Mouse (Mus musculus) retina, adult 2 months (tissue): ENCODE results near the gene Pde1c.

Experiments
- DNase-seq: peaks from one replicate; pipeline ENCODE4 v3.0.0-alpha.2; 2012; ENCODE audit warnings: low read depth, low spot score

Pde1c gene

DNA sequence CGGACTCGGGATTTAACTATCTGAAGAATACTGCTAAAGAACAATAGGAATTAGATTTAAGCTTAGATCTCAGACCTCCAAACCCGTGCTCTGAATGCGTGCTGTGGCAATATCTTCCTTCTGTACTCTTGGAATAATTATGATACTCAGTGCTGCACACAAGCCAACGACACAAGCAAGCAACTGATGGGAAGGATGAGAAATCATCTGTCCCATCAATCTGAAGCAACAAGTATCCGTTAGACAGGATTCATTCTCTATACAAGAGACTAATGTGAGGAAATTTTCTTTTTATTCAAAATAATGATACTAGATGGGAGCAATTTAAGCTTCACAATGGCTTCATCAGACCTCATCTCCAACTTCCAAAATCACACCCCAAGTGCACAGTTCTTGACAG is 237.5 kb downstream of the Pde1c start:
- no peak for DNase-seq

DNA sequence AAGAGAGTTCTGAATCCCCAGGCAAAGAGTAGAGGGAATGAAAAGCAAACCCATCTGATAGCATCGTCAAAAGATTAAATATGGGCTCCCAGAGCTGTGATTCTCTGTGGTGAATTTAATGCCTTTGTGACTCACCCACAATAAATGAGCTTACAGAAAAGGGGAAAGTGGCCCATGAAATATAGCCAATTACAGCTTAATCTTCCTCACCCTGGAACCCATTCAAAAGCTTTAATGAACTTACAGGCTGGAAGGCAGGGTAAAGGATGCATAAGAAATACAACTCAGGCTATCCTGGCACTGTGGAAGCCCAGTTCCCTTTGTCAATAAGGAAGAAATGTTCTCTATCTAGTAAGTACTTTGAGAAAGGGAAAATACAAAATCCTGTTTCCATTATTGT is 240.8 kb downstream of the Pde1c start:
- DNase-seq = no peak

DNA sequence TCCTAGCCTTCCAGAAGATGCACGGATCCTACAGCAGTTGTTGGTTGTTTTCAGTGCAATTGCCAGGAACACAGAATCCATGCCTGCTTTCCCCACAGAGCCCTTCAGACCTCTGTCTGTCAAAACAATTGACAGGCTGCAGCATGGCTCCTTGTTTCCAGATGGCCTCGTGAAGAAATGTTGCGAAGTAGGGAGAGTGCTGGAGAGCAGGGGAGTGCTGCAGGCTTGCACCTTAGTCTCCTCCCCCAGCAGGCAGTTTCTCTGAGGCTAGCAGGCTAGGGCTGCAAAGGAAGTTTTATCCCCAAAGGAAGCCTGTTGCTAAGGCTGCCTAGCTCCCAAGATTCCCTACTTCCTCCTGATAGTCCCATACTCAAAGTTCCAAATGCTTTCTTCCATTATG is 246.1 kb downstream of the Pde1c start:
- DNase-seq = no peak

DNA sequence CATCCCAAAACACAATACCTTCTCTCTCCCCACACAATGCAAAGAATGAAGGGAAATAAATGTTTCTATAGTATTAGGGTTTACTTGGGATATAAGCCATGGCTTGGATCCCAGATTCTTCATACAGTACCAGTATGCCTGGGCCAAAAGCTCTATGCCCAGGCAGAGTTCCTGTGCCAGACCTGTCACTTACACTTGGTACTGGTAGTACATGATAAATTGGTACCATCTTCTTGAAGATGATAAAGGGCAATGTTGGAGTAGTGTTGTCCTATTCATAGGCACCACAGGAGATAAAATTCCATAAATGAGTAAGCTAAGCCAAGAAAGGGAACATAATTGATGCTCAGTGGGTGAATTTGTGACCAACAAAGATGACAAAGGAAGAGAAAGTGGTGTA is 258.6 kb downstream of the Pde1c start:
- no peak for DNase-seq

DNA sequence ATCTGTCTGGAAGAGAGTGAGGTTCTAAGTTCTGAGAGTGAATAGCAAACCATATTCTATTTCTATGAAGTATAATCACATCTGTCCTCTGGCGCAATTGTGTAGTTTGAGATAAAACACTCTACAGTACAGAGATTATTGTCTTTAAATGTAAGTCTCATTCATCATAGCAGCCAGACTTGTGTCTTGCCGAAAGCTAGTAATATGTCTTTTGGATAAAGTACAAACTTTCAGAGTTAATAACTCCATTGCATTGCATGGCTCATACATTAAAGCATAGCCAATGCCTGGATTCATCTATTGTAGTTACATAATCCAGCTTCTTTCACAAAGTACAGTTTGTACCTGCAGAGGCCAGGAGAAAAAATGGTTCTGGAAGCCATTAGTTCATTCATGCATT is 262.8 kb downstream of the Pde1c start:
- DNase-seq = no peak

DNA sequence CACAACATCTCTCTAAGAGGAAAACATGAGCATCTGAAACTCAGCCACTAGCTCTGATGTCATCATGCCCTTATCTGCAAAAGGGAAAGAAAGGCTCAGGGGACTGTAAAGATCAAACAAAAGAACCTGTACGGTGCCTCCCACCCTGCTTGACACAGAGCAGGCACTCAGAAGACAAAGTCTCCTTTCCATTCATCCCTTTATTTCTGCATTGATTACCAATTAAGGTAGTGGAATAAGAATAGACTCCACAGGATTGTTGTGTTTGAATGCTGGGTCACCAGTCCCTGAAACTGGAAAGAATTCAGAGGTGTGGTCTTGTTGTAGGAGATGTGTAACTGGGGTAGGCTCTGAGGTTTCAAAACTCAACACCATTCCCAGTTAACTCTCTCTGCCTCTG is 276.7 kb downstream of the Pde1c start:
- DNase-seq = no peak

DNA sequence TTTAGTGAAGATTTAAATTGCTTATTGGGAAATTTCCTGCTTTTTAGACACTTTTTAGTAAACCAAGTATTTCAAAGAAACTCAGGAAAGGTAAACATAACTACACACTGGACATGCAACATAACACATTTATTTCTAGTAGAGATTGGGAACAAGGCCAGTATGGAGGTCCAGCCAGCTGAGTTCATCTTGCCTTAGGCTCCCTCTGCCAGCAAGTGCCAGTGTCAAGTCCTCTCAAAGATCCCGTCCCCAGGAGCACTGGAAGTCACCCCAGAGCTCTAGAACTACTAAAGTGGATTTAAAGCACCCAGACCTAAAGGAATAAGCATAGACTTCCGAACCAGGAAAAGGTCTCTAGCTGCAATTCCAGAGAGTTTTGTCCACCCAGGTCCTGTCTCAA is 279.6 kb downstream of the Pde1c start:
- no peak for DNase-seq

DNA sequence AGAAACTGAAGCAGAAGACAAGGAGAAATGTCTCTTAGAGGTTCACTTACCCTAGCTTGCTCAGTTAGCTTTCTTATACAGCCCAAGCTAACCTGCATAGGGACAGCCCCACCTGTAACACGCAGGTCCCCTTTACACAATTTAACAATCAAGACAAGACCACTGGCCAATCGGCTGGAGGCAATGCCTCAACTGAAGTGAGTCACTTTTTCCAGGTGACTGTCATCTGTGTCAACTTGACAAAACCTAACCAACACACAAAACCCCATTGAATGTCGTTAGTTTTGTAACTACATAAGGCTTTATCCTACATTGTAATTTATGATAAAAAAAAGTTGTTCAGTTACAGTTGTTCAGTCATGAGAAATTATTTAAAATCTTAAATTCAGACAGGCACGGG is 284.1 kb downstream of the Pde1c start:
- DNase-seq = no peak

DNA sequence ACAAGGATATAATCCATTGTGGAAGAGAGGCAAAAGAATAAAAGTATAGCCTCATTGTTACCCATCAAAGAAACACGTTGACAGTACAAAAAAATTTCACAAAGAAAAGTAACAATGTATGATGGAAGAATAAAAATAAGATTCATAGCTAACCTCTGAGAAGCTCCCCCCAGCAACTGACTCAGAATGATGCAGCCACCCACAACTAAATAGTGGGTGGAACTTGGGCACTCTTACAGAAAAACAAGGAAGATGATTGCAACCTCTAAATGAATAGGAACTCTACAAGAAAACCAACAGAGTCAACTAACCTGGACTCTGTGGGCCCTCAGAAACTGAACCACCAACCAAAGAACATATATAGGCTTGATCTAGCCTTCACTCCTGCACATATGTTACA is 293.4 kb downstream of the Pde1c start:
- no peak for DNase-seq

DNA sequence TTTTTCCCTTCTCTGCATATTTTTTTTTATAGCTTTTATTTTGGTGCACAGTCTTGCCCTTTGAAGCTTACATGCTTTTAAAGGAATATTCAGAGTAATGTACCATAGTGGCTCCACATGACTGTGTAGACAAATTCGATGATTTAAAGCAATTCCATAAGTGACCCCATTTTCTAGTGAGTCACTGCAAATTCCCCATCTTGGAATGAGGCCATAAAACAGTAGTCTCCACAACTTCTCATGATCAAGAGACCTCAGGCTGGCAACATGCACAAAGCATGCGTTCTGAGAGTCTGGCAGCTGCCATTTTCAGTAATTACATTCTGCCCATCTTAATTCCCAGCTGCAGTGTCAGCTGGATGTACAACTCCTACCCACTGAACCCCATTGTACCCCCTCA is 297.2 kb downstream of the Pde1c start:
- DNase-seq = no peak

DNA sequence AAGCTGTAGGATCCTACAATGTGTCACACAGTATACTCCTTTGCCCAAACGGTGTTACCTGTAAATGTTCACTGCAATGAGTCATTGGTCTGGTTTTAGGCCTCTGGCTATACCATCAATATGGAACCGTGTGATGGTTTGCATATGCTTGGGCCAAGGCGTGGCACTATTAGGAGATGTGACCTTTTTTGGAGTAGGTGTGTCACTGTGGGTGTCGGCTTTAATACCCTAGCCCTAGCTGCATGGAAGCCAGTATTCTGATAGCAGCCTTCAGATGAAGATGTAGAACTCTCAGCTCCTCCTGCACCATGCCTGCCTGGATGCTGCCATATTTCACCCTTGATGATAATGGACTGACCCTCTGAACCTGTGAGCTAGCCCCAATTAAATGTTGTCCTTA is 304.4 kb downstream of the Pde1c start:
- no peak for DNase-seq

DNA sequence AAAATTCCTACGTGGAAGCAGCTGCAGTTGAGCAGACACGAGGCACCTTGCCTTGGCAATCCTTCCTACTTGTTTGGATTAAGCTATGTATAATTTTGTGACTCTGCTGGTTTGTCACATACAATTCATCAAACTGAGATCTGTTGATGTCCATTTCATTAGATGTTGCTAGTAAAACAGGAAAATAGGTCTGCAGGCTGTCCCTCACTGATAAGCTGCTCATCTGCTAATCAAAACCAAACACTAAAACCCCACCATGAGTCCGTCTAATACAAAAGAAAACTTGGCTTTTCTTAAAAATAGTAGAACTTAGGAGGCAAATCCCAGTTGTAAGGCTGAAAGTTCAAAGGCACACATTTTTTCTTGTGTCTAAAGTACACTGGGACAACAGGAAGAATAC is 308.8 kb downstream of the Pde1c start:
- DNase-seq = no peak

DNA sequence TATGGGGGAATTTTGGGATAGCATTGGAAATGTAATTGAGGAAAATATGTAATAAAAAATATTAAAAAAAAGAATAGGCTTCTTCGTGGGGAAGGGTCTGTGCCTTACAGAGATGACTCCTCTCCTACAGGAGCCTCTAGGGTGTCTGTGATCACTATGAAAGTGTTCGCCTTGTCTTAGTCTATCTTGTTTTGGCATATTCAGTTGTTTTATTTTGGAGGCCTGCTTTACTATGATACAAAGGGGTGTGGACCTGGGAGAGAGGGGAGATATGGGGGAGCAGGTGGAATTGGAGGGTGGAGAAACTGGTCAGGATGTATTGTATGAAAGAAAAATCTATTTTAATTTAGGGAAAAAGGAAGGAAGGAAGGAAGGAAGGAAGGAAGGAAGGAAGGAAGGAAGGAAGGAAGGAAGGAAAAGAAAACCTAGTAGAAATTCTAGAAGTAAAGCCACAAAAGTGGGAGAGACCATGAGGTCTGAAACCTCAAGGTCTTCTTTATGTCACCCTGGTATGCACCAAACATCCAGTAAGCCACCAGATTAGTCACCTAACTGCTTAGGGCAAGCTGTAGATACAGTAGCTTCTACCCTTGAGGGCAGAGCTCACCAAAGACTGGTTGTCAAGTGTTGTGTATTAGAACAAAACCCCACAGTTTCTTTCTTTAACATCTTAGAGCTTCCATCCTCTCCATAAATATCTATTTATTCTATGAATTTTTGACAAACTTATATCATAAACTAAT is 311.2 kb downstream of the Pde1c start:
- DNase-seq = no peak

DNA sequence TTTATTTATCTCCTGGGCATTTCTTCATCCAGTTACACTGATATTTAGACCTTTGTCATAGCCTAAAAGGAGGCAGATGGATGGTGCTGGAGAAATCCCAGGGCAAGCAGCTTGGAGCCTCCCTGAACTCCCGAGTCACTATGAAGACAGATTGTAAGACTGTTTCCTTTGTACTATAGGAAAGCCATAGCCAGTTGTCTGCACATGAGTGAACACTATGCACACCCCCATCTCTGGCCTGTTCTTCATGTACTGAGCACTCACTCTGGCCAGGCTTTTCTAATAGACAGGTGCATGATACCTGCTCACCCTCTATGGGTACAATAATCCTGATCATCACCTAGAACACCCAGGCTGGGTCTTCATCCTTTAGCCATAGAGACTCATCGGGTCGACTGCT is 318.8 kb downstream of the Pde1c start:
- DNase-seq = no peak

DNA sequence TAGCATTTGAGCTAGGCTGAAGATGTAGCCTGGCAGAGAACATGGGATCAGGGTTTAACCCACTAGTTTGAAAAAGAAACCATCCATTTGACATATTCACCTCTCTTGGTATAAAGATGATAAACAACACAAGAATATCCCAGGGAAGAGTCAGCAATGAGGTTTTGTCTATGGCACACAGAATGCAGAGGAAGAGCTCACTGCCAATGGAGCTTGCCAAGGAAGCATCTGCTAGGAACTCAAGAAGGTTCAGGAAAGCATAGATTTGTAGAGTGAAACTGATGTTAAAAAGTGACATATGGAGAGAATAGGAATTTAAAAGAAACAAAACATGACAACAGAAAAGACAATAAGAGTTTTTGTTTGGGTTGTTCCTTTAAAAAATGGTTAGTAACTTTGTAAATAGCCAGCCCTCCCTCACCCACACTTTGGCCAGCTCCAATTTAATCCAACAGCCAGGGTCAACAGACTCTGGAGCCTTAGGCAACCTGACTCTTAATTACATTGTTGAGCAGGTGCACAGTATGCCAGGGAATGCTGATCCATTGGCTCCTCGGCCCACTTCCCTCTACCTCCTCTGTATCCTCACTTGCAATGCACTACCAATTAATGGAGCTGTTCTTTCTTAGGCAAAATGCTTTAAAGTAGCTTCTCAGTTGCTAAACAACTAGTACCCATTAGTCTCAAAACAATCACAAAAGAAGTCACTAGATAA is 377.3 kb downstream of the Pde1c start:
- DNase-seq = no peak

DNA sequence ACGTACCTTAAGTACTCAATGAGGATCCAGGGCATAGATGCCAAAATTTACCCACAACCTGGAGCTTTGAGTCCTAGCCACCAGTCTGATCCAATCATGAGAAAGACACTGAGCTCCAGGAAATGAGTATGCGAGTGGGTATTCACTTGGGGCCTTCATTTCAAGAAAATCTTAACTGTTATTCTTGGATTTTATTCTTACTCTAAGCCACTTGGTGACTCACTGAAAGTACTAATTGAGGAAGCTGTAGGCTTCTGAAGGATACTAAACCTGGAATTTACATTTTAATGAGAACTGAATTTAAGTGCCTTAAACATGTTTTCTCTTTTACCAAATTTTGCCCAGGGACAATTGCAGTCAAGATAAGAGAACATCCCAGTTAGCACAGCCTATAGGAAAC is 392.4 kb downstream of the Pde1c start:
- DNase-seq = no peak

DNA sequence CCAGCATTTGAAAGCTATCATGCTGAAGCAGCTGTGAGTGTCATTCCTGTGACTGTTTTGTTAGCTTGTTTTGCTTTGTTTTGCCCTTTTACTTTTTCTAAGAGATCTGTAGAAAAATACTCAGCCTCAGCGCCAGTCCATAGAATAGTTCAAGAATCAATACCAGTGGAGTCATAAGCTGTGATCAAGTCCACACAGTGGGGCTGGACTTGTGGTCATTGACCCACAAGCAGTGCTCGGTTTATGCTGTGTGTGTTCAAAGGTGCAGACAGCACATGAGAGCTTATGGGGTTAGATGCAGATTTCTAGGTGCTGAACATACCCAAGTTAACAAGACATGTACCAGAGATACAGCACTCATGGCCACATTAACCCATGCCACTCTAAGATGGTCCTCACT is 396.7 kb downstream of the Pde1c start:
- DNase-seq = no peak

DNA sequence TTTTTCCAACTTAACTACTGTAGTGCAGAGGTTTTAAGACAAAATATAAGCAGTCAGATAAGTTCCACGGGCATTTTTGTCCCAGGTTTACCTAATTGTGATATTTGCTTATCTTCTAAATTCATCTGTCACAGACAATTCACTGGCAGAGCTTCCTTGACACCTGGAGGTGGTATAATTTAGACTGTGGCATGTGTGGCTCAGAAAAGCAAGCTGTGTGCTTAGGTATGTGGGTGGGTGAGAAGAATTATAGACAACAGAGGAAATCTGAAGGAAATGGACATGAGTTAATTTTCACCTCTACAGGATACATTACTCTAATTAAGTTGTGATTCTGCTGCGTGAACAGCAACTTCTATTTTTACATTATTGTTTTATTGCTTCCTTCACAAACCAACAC is 400.2 kb downstream of the Pde1c start:
- DNase-seq = no peak

DNA sequence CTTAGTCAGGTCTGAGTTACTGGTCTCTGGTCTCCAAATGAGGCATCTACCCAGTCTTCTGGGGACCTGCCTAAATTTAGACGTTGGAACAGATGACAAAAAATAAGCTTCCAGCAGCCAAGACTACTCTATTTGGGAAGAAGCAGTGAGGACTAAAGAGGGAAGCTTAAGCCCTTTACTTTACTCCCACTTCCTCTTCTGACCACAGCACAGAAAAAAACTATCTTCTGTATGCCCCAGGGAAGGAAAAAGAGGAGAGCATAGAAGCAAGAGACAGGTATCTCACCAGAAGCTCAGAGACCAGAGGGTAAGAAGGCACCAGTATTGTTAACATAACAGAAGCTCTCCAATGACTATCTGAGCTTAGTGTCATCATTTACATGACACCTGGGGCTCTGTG is 410.7 kb downstream of the Pde1c start:
- DNase-seq = no peak

DNA sequence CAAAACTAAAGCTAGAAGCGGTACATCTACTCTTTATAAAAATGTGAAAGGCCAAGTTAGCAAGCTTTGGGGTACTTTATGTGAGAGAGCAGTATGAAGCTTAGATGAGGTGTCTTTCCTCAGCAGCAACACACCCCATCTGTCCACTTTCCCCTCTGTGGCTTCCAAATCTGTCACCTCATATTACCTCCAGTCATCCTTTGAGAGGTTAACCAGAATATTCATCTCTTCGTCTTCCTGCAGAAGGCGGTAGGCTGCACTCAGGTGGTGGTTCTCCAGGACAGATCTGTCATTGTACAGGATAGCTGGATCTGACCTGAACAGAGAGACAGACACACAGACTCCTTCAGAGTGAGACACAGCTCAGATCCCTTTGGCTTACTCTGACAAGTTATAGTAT is 412.1 kb downstream of the Pde1c start:
- no peak for DNase-seq

DNA sequence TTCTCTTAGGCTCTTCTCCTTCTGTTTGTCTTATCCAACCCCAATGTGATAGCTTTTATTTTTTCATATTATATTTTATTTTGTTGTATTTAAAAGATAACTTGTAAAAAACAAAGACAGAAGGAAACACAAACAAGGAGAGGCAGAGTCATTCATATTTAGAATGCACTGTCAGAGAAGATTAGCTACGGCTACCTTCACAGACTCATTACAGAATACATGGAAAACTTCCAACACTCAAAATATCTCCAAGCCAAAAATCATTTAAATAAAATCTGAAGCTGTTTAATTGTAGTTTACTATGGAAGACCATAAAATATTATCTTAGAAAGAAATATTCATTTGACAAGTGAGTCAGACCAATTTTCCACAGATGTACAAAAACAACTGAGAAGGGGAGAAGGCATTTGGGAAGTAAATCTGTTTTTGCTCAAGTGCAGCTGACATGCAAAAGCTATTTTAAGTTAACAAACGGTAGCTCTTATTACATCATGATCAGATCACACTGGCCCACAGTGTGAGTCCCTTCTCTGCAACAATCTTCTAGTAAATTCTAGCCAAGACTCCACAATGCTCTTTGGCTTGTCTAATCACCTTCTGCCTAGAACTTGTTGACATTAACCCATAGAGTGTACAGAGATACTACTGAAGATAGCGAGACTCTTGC is 438.3 kb downstream of the Pde1c start:
- no peak for DNase-seq

DNA sequence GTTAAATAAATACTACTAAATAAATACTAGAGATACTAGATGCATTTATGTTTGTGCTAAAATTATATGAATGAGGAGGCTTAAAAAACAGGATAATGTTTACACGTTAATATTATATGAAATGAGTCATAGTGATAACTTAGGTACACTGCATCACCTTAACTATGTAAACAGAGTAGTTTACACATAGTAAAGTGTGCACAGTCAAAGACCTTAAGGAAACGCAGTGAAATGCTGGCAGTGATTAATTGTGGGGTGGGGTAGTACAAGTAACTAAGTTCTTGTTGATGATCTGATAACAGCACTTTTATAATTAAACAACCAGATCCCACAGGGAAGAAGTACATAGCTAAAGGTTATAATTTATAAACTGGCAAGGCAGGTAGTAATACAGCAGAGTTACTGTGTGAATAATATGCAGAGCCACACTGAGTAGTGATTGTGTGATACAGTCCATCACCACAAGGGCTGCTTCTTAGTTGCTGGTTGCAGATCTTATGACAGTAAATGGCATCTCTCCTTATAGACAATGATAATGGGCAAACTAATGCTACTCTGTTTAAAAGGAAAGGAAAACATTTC is 469.3 kb downstream of the Pde1c start:
- DNase-seq = no peak

DNA sequence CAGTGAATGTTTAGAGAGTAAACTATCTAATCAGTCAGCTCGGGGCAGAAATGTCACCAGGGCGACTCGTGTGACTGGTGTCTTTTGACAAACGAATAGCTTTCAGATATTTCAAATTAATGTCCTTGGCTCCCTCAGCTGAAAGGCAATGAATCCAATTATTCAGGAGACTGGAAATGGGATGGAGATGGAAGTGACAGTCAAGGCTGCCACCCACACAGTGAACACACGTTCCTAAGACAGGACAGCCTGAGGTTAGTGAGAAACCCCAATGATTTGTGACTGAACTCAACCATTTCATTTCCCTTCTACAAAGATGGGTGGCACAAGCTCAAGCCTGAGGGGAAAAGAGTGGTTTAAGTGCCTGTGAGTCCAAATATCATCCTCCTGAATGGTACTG is 470.5 kb downstream of the Pde1c start:
- no peak for DNase-seq
